Mouse (Mus musculus) megakaryocyte progenitor cell, adult 5-6 weeks (primary cell): ENCODE data around the gene Rpl19. TPM values are rescaled to one million over a fixed set of nuclear protein-coding genes. Genes with fewer than 3 reads are reported as not detected.

Experiments
- ATAC-seq: replicated peaks from 2 replicates; pipeline ENCODE4 v1.8.0; 2016; ENCODE audit warnings: mild to moderate bottlenecking, moderate TSS enrichment, inconsistent platforms; ENCODE audit not compliant: poor library complexity
- total RNA-seq, 2 experiments: library from RNA; stranded (forward) in 1 of 2; stranded (reverse) in 1 of 2; fragments of 157-497, 149-512 nt in 1 of 2; fragments of 200-1000 nt in 1 of 2; gene quantifications; 2 replicates each; pipeline versions ENCODE4 v1.2.3 to v1.2.4; 2015 to 2017

Gene Rpl19
- total RNA-seq (2015) (3,659 and 3,794 TPM in 2 replicates), total RNA-seq (2017) (1,648 and 1,816 TPM in 2 replicates)

GRCm38 (mm10) chr11:98026570-98027296 is at the start of gene Rpl19:
Gene Rpl19, plus strand, starts transcription at chr11:98026710.
- peak; percentile 74 for ATAC-seq

DNA sequence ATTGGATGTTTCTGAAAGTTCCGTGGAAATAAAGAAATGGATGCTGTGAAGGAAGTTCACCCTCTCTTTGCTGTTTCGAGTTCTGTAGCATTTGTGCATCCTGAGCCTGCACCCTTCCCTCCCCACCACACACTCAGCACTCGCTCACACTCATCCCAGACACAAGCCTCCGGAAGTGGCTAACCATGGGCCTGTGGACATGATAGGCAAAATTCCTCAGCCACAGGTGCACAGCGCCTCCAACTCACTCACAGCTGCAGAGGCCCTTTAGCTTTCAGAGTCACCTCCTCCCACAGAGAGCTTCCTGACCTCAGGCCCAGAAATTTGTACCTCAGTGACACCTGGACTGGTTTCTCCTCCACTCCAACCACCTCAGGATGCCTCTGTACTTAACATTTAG is 48.7 kb upstream of the Rpl19 start:
- no peak for ATAC-seq

- no peak for ATAC-seq
Observed at GRCm38 (mm10) chr11:97978392-97978791, 48.1 kb upstream of the Rpl19 start.

- no peak for ATAC-seq
Observed at GRCm38 (mm10) chr11:97979824-97980495, 46.5 kb upstream of the Rpl19 start.

DNA sequence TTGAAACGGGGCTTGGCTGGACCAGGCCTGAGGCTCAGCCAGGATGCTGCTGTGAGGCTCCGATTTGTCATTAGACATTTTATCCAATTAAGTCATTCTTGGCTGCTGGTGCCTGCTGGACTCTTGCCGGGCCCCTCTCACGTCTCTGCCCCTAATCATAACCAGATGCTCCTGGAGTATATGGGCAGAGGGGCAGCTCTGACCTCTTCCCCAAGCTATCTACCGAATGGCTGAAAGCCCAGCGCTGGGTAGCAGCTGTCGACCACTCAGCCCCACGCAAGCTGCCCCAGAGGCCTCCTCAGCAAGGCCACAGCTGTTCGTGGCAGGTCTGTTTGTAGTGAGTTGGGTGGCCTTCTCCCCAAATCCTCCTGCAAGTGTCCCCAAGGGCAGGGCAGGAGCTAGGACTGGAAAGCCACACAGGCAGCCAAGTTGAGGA is 46.0 kb upstream of the Rpl19 start:
- ATAC-seq: no peak

DNA sequence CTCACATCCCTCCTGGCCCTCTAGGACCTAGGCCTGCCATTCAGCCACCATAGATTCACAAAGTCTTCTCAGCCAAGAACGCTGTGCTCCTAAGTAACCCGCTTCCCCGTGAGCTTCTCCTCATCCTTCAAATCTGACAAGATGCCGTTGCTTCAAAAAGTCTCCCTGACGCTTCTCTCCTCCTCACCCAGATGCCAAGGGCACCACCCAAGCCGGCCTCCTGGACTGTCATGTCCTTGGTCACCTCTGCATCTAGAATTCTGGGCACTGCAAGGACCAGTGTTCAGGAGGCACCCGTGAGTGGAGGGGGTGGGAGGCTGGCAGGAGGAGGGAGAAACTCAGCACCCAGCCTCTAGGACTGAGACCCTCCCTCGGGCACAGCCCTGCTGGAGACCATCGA is 43.8 kb upstream of the Rpl19 start:
- ATAC-seq: no peak

DNA sequence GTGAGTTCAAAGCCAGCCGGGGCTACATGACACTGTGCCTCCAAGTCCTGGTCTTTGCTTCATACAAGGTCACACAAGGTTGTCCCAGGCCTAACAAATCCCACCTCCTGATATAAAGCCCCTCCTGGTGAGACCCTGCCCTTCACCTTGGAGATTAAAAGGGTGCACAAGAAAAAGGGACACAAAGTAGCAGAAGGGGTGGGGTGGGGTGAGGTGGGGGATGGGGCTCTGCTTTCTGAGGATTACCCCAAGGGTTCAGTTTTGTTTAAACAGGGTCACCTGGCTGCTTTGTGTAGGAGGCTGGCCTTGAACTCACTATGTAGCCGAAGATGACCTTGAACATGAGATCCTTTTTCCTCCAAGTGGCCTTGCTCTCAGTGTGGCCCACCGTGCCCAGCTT is 43.0 kb upstream of the Rpl19 start:
- no peak for ATAC-seq

DNA sequence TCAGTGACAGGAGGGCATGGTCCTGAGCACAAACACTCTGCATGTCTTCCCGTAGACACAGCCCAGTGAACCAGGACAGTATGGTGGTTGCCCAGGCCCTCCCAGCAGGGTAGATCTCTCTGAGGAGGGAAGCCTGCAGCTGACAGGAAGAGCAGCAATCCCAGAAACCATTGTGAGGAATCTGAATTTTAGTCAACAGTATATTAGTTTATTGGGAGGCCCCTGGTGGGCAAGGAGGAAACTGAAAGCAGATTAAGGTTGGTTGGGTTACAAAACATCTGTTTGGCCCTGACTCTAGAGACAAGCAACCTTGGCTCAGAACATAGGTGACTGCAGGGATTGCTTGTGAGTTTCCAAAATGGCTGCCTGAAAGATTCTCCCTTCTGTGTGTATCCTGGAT is 42.5 kb upstream of the Rpl19 start:
- ATAC-seq: no peak

GRCm38 (mm10) chr11:97985727-97986677 is 40.5 kb upstream of the Rpl19 start, which contains the start of gene Plxdc1:
Gene Plxdc1, minus strand, starts transcription at chr11:97986444.
- ATAC-seq: no peak

DNA sequence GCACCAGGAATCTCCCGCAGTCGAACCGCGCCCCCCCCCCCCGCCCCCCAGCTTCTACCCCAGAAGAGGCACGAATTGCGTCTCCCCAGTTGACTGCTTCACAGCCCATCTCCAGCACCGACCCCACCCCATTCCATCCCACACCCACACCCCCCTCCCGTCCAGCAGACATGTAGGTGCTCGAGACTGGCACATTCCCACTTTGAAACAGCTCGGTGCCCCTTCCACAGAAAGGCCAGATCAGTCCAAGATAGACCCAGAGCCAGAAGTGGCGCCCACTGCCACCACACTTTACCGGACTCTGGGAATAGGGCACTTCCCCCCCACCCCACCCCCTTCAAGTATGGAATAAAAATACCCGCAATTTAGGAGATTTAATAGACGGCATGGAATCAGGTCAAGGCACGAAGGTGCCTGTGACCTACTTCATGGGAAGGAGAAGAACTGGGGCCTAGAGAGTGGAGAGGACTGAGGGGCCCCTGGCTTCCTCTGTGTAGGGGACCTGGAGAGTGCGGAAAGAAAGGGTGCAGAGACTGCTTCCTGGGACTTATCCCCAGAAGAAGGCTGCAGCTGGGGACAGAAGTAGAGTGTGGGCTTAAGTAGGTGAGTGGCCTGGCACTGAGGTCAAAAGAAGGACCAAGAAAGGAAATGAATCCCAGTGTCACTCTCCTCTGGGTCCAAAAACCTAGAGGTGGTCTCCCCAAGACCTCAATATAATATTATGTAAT is 39.6 kb upstream of the Rpl19 start:
- no peak for ATAC-seq

DNA sequence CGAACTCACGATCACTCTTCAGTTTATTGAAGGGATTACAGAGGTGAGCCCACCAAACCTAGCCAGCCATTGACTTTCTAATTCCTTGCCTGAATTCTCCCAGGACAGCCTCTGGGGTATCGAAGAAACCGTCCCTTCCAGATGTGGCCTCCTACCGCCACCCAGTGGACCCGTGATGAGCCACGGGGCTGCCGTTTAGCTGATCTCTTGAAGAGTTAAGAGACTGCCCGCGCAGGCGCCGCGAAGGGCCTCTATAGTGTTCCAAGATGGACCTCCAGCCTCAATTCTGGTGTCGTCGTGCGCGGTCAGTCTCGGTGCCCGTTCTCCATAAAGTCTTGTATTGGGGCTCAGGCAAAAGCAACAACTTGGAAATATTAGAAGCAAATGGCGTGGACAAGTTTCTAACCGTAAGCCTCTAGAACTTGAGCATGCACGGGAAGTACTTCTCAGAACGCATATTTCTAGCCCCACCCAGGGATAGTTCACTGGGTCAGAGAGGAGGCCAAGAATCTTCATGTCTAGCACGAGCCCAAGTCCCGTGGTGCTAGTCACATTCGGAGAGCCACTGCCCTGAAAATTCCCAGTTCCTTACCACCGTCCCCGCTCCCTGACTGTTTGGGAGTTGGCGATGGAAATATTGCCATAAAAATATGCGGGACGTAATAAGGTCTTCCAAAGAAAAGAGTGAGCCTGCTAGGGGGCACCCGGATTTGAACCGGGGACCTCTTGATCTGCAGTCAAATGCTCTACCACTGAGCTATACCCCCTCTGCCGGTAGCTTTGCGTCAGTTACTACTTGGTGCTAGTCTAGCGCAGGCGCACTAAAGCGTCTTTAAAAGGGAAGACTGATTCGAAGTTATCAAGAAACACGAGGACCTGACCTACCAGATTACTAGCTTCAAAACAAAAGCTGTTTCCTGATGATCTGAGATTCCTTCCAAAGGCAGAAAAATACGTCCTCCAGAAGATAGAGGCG is 38.7 kb upstream of the Rpl19 start:
- peak; percentile 74 for ATAC-seq

GRCm38 (mm10) chr11:97988530-97989096 is 37.9 kb upstream of the Rpl19 start:
- ATAC-seq: peak; percentile 50

GRCm38 (mm10) chr11:97994539-97995100 is 31.9 kb upstream of the Rpl19 start:
- peak; percentile 82 for ATAC-seq

- peak; percentile 49 for ATAC-seq
Observed at GRCm38 (mm10) chr11:97995564-97996288, 30.8 kb upstream of the Rpl19 start, which contains the start of gene Arl5c. Gene Arl5c, minus strand, starts transcription at chr11:97996181.

GRCm38 (mm10) chr11:97996691-97997090 is 29.8 kb upstream of the Rpl19 start:
- no peak for ATAC-seq

DNA sequence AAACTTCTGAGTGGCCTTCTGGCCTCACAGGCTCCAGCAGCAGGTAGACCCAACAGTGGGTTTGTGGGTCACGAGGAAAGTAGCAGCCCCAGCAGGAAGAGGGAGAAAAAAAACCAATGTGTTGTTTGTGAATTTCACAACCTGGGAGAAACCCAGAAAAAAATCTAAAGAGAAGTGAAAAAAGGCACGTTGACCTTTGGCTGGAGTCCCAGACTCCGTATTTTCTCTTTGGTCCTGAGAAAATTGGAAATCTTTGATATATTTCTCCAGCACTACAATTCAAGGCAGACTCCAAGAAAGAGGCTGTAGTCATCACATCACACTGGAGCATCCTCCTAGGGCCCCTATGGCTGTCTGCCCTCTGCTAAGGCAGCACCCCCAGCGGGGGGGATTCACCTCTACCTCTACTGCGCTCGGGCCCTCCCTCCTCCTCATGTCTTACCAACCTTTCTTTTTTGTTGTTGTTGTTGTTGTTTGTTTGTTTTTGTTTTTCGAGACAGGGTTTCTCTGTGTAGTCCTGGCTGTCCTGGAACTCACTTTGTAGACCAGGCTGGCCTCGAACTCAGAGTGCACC is 29.0 kb upstream of the Rpl19 start:
- ATAC-seq: no peak

GRCm38 (mm10) chr11:97998074-97998793 is 28.3 kb upstream of the Rpl19 start:
- no peak for ATAC-seq
